Mouse (Mus musculus) CD4-positive, CD25-positive, alpha-beta regulatory T cell, adult 2 months (primary cell): ENCODE results near the gene Cttnbp2.

Experiments
- DNase-seq: peaks from one replicate; pipeline ENCODE4 v3.0.0-alpha.2; 2012; ENCODE audit warnings: low read depth, low spot score

Cttnbp2 gene

DNA sequence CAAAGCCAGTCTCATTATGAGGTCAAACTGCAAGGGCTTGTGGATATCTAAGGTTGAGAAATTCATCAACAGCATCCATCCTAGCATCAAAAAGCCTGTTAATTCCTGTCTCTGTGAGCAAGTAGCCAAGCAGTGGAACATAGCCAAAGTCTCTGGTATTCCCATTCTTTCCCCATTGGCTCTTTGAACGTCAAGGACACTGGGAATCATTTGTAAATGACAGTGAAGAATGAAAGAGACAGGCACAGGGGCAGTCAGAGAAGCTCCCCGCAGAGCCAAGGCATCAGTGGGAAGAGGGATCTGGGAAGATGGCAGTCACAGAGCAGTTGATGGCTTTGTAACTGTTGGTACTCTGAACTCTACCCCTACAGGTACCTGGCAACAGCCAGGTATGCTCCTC is 46.9 kb downstream of the Cttnbp2 start:
- no peak for DNase-seq

DNA sequence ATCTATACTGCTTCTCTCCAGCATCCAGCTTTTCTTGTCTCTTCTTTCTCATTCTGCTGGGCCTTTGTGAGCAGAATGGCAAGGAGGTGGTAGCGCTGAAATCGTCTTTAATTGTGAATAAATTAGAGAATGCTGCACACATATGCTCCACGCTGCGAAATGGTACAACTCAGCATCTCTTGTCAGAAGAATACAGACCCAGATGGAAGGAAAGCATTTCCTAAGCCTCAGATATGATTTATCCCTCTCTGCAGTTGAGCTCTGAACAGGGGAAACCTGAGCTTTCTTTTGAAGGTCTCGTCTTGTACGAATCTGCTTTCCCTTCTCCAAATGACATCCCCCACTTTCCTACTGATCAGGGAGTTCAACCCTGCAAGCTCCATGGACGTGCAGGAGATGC is 48.4 kb downstream of the Cttnbp2 start:
- no peak for DNase-seq

DNA sequence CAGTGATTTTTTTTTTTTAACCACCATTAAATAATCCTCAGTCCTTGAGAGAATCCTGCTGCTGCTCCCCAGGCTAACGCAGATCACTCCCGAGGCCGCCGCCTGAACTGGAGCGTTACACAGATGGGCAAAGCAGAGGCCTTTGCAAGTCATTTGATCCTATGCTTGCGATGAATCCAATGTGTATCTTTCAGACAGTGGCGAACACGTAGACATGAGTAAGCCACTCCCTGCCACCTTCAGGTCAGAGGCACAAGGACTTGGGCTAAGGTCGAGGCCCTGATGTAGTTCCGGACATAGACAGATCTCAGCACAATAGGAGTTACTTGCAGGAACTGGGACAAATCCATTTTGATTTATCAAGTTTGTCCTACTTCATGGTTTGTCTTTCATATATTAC is 49.0 kb downstream of the Cttnbp2 start:
- no peak for DNase-seq

DNA sequence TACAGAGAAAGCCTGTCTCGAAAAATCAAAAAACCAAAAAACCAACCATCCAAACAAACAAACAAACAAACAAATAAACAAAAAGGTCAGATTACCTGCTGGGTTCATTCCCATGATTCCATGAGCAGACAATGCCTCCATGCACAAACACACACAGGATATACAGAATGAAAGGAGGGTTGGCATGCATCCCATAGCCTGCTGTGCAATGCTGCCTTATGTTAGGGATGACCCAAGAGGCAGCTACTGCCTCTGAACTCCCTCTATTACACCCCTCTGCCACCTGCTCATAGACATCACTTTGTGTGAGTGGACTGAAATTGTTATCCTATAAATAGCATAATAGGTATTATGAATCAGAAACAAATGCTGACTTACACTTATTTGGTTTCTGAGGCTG is 55.0 kb downstream of the Cttnbp2 start:
- DNase-seq = no peak

DNA sequence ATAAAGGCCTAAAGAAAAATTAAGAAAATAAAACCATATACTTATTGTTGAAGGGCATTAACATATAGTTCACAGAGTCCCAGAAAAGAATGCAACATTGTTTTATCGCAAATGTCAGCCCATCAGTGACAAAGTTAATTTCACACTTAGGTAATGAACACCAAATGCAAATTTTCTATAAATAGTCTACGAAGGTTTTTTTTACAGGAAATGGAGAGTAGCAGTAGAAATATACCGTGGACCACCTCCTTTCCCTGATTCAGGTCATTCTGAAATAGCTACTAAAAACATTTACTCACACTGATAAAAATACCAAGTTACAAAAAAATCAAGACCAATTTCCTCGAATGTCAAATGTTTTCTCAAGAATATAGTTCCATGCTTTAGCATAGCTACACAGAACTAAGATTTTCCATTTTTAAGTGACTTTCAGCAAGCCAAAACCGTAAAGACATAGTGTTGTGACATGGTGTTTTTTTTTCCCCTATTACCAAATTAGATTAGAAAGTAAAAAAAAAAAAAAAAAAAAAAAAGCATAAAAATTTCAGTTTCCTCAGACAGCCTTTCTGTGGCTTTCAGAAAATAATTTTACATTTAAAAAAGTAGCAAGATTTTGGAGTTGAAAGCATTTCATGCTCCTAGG is 64.0 kb downstream of the Cttnbp2 start:
- no peak for DNase-seq

DNA sequence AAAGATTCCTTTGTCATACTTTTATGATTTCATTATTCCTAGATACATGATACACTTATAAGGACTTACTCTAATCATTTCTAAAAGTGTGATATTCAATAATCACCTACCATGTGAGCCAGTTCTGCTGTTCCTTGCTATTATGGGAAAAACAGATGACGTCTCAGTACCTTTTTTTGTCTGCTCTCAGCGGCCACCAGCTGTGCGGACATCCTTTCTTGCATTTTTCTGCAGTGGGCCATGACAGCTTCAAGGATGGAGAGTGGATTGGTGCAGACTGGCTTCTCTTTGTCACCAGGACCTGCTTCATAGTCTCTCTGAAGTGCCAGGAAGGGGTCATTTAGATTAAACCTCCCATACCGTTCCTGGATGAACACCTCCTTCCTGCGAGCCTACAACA is 66.6 kb downstream of the Cttnbp2 start:
- no peak for DNase-seq

DNA sequence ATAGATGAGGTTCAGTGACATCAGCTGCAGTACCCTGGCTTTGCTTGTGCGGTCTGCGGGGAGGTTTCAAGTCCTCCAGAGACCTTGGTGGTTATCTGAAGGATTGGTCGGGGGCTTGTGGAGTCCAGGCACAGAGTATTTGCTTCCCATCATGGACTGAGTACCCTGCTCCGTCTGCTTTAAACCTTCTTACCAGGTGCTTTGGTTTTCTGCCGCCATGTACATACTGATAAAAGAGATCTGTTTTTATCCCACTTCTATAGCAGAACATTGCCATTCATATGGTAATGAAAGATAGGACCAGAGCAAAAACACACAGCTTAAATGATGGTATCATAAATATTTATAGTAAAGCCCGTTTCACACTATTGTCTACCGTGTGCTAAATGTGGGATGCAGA is 67.7 kb downstream of the Cttnbp2 start:
- DNase-seq = no peak

DNA sequence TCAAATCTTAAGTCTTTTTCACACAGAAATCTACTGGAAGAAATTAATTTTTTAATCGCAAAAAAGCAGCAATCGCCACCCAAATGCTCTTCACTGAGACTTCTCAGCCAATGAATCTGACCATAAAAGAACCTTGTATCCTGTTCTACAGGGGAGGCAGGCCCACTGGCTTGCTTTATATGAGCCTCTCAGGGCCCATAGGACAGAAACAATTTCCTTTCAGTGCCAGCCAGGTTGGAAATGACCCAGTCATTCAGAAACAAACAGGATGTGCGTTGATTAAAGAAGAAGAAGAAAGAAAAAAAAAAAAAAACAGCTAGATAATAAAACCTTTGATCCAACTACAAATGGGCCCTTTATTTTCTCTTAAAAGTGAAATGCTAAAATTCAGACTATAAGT is 68.3 kb downstream of the Cttnbp2 start:
- no peak for DNase-seq

DNA sequence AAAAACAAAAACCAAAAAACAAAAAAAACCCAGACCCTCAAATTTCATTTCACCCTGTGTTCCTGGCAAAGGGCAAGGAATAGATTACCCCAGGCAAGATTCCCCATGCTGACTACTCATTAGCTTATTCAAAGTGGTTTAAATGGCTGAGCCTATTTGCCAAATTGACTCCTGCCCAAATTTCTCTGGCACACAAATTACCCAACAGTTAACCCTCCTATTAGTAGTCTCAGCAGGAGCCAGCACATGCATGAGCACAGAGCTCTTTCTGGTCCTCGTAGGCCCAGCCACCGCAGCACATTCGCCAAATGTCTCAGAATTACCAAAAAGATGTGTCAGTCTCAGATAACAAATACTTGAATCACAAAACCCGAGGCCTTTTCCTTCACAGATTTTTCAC is 68.9 kb downstream of the Cttnbp2 start:
- no peak for DNase-seq

DNA sequence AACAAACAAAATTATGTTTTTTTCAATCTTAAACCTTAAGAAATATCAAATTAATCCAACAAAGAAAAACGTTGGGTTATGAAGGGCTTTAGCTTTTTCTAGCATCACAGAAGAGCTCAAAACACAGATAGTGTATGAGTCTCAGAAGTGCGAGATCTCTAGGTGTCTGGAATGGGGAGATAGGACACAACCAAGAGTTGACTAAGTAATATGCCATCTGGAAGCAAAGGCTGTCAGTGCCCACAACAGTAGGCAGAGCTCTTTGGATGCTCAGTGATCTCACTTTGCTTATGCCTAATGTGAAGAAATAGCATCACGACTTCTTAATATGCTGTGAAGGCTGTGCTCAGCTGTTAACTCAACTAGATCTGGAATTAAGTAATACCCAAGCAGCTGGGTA is 72.3 kb downstream of the Cttnbp2 start:
- DNase-seq = no peak

DNA sequence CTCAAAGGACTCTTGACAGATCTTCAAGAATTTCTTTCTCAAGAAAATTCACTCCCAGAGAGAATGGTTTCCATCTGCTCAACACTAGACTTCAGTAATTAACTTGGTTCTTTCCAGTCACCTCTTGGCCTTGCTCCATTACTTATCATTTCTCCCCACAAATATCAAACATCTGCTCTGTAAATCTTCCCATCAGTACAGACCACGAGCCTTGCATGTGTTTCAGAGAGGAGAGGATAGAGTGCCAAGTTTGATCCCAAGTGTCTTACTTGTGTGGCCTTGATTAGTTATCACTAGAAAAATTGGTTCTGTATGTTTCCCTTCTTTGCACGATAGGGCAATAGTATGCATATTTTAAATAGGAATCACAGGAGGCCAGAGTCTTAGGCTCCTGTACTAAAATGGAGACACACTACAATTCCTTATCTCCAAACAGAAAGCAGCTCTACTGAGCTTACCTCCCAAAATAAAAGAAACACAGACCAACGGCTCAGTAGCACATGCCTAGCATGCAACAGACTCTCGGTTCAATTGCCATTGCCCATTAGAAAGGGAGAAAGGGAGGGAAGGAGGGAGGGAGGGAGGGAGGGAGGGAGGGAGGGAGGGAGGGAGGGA is 73.6 kb downstream of the Cttnbp2 start:
- no peak for DNase-seq

DNA sequence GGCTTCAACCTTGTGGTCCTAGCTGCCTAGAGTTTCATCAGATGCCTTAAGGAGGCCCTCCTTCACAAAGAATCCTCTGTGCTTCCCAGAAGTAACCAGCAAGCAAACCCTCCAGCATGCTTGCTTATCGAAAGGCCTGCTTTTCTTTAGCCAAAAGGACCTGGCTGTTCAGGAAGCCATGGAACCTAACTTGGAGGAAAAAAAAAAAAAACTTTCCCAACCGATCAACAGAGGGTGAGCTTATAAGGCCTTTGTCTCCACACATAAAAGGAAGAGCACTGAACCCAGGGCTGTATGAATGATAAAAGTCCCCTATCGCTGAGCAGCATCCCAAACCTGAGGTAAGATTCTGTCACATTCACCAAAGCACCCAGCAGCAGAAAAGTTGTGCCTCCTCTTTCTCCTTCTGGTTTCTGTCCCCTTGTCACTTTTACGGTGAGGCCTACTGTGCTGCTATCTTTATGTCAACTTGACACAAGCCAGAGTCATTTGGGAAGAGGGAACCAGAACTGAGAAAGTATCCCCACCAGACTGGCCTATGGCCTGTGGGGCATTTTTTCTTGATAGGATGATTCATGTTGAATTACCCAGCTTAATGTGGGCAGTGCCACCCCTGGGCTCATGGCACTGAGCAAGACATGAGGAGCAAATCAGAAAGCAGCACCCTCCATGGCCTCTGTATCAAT is 78.4 kb downstream of the Cttnbp2 start:
- DNase-seq = no peak

DNA sequence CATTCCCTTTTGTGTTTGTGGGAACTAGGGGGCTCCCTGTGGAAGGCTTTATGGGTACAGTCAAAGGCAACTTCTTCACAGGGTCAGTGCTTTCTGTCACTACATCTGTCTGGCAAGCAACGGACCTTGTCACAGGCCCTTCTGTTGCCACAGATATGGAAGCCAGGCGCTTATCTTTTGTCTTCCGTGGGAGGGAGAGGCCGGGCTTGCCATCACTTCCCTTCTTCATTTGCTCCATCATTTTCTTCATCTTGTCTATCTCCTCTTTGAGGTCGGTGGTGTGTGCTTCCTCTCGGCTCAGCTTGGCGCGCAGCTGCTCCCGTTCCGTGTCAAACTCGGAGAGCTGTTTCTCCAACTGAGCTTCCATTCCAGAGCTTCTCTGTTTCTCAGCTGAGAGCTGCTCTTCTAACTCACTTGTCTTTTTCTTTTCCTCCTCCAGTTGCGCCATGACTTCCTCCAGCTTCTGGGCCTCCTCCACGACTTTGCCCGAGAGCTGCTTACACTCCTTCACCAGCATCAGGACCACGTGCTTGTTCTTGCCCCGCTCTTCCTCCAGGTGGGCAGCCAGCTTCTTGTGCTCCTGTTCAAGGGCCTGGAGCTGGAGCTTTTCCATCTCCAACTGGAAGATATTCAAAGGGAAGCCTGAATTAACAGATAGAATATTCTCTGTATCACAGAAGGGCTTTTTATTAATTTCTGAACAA is 79.7 kb downstream of the Cttnbp2 start:
- no peak for DNase-seq

DNA sequence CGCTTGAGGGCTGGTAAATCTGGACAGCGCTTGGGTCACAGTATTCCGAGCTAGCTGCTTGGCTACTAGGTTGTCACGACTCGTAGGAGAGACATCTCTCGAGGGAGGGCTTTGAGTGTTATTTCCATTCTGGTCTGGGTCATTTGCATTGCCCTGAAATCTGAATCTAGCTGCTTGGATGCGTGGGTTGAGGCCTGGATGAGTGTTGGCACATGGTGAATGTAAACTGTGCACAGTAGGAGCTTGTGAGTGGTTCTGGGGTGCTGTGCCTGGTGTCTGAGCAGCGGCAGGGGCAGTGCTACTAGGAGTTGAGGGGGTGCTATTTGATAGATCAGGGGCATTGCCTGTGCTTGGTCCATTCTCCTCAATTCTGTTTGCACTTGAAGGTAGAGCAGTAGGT is 80.3 kb downstream of the Cttnbp2 start:
- no peak for DNase-seq

DNA sequence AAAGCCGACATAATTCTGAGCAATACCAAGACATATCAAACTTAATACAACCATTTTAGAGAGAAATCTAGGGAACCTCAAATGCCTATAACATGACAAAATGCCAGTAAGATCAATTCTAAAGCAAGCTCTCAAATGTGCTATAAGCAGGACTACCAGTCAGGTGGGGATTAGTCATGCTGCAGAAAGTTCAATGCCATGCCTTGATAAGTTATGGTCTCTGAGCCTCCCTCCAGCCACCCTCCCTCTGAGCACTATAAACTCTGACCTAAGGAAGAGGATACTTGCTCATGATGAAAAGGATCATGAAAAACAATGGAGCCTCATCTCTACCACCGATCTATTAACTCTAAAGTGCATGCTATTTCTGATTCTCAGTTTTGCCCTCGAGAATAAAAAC is 82.3 kb downstream of the Cttnbp2 start:
- DNase-seq = no peak

DNA sequence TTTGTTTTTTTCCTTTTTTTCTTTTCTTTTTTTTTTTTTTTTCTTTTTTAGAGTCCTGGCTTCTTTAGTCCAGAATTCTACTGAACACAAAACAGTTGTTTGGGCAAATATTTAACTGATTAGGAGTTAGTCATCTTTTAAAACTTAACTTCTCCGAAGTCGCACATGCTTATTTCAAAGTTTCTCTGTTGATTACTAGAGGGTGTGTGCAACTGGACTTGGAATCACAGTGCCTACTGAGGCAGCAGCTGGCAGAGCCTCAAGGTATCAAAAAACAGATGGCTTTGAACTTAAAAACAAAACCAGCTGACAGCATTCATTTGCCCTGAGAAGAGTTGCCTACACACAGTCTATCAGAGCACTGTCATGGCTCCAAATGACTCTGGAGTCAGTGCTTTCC is 82.8 kb downstream of the Cttnbp2 start:
- no peak for DNase-seq

DNA sequence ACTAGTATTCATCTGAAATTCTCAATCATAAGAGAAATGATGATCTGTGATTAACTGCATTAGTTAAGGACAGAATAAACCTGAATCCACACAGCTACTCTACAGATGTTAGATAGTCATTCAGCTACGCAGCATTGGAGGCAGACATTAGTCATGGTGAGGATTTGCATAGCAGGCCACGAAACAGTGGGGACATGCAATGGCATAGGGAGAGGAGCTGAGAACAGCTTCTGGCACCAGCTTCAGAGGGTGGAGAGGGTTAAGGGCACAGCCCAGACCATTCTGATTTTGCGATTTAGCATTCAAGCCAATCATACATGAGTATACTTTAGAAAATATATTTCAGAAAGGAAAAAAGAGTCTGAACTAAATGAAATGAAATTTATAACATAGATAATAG is 84.6 kb downstream of the Cttnbp2 start:
- DNase-seq = no peak

DNA sequence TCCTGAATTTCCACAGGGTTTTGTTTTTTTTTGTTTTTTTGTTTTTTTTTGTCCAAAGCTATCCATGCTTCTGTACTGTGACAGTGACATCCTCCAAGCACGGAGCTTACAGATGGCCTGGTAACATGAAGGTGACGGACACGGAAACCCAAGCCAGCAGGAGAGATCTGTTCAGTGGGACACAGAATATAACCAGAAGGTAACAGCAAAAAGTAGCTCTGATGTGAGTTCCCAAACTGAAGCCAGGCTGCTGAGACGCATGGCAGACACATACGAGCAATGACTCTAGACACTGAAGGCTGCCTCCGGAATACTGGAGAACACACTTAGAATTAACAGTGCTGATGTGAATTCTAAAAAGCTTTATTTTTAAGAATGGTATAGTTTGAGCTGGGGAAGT is 89.8 kb downstream of the Cttnbp2 start:
- no peak for DNase-seq

DNA sequence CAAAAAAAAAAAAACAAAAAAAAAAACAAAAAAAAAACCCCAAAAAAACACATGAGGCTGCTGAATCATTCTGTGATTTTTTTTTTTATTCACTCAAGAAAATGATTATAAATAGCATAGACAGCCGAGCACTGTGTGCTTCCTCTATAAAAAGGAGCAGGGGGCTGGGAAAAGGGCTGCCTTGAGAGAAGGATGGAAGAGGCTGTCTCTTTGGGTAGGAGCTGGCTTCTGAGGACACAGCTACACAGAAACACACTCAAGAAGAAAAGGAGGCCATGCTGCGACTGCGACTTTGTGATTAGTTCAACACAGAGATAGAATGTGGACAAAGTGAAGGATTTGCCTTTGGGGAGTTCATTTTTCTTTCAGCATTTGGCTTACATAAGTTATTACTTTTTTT is 90.3 kb downstream of the Cttnbp2 start:
- DNase-seq = no peak

DNA sequence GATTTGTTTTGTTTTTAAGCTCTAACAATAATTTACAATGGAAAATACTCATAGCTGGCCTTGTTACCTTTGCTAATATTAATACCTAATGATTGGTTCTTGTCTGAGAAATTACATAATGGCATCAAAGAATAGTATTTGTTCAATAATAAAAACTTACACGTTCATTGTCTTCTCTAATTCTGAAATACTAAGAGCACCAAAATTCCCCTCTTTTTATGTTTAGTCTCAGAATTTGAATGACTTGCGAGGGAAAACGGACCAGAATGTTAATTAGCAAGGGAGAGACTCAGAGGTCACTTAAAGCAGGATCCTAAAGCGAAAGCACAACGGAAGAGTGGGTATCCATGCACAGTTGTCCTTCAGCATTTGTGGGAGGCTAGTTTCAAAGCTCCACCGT is 91.5 kb downstream of the Cttnbp2 start:
- no peak for DNase-seq

DNA sequence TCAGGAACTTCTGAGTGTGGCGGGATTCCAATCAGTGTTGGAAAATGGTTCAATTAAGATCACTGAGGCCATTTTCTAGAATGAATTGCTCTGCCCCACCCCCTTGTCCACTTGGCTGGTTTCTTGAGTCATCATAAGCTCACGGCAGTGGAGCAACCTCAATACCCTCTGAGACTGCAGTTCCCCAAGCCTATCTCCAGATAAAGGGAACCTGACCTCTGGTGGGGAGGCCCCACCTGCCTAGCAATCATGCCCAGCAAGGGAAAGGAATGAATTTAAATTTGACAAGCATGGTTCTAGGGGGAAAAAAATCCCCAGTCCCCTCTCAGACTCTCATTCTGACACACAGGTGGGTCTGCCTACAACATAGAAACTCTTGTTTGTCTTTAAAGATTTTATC is 93.1 kb downstream of the Cttnbp2 start:
- DNase-seq = no peak

DNA sequence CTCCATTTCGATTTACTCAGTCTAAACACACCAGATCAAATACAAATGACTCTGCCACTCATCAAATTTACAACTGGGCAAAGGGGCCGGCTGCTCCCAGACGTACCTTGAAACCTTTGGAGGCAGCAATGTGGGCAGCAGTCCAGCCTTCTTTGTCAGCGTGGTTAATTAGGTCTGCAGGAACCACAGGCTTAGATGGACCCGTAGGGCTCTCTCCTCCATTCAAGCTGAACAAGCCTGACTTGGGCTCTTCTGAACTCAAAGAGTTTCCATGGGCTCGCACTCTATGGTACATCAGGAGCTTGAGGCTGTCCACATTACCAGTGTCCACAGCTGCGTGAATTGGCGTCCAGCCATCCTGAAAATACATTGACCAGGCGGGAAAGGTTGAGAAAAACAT is 94.0 kb downstream of the Cttnbp2 start:
- no peak for DNase-seq
